Mouse (Mus musculus): Measurements from ENCODE around the gene 9630041A04Rik.

The 9630041A04Rik gene

DNA sequence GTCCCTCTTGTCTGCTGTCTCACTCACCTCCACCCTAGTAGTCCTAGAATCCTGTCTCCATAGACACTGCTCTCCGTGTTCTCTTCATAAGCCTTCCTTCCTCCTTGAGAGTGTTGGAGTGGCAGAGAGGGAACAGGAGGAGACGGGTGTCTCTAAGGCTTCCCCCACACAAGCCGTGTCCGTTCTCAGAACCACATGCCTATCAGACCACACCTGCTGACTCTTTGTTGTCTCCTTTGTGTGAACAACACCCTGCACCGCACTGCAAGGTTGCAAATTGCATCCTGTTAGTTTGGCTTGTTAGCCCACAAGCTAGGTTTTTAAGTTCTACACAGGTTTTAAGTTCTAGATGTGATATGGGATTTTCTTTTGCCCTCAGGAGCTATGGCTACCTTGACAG lies 57.7 kb downstream of the 9630041A04Rik start:
- no peak for DNase-seq

DNA sequence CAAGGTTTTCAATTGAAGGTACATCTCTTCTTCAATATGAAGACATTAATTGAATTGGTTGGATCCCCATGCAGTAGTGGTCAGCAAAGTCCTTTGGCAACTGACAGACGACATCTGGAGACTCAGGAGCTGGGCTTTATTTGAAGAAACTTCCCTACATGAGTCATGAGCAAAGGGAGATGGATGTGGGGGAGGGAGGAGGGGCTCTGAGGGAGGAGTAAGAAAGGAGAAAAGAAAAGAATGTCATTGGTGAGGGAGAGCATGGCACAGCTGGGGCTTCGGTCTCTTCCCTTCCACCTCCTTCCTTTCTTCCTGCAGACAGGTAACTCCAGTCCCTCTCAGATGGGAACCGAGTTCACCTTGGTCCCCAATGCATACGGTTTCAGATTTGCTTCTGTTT lies 61.2 kb downstream of the 9630041A04Rik start:
- no peak for DNase-seq

DNA sequence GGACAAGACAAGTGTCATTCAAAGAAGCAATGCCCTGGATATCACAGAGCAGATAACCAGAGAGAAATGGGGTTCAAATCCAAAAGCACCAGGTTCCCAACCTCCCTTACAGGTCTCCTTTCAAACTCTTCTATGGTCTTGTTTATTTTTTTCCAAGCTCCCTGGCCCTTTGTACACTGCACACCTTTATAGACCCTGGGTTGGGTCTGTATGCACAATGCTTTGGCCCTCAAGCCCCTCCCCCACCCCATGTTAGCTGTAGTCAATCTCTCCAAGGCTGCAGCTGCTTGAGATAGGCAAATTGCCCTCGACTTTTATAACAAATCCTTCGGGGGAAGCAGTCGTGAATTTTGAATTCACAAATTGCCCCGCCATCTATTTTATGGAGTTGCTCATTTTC lies 63.2 kb downstream of the 9630041A04Rik start:
- DNase-seq = no peak

DNA sequence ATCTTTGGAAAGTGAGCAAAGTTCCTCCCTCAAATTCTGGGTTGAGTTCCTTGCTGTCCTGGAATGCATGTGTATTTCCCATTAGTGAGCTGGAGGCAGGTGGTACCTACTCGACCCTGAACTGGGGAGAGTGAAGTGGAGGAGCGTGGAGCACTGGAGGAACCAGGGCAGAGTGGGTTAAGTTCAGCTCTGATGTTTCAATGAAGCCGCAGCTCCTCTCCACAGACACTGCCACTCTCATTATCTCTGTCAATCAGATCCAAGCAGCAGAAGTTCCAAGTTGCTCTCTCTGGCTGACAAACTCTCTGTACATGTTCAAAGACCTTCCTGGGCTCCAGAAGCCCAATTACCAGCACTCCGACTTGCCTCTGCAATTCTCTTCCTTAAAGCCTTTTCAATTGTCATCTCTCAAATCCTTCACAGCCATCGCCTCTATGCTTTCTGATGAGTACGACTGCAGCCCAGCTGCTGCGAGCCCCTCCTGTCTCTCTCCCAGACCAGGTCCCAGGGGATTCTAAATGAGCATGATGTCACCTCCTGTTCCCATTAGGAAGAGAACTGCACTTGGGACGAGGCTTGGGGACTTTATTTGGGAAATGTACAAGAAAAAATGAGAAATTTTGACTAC lies 72.4 kb downstream of the 9630041A04Rik start:
- peak; percentile 52 to 59 for DNase-seq

- peak in 1 of 2 experiments; percentile 36 for DNase-seq
These were observed 73.2 kb downstream of the 9630041A04Rik start for GRCm38 (mm10) chr9:101934887-101935286.

DNA sequence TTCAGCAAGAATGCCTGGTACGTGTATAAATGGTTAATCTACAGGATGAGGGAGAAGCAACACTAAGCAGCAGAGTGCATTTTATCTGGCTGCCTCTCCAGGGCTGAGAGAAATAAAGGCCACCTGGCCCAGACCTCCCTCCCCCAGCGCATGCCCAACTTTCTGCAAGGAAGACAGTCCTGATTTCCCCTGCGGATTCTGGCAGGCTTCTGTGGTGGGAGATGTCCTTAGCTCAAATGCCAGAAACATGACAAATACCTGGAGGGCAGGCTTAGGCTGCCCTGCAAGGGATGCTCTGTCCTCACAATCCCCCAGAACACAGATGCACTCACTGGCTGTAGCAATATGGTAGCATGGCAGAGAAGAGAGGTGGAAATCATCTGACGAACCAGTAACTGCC lies 76.4 kb downstream of the 9630041A04Rik start:
- DNase-seq = peak; percentile 82 to 90

- DNase-seq = peak; percentile 96 to 98
These were observed 77.4 kb downstream of the 9630041A04Rik start for GRCm38 (mm10) chr9:101939006-101939405.

DNA sequence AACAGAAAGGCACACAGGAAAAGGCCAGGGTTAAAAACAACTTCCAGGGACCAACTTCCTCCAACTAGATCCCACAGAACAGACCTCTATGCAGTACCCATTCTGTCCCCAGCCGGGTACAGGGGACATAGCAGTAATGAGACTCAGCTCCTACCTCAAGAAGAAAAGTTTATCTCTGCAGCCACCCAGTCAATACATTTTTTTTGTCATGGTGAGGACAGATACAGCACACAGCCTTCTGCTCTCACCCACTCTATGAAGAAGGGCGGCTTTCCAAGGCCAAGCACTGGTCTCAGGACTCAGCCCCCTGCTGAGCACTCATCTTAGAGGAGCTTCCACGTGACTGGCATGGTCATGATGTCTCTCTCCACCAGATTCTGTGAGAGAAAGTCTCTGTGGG lies 78.5 kb downstream of the 9630041A04Rik start:
- peak in 1 of 2 experiments; percentile 35 for DNase-seq

- no peak for DNase-seq
These were observed 80.5 kb downstream of the 9630041A04Rik start for GRCm38 (mm10) chr9:101942058-101942669.

- peak; percentile 66 to 77 for DNase-seq
These were observed 83.7 kb downstream of the 9630041A04Rik start for GRCm38 (mm10) chr9:101945326-101945725.

DNA sequence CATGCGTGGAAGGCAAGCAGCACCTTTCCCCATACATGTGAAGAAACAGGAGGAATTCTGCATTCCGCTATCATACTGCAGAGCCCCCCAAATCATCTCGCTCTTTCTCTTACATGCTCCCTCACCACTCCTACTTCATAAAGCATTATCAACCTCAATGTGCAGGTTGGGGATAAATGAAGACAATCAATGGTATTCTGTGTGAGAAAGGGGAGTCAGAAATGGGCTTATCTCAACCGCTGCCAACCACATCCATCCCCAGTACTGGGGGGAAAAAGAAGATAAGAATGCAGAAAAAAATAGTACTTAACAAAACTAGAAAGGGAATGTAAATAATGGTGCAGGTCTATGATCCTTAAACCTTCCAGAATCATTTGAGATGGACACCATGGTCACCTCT lies 84.2 kb downstream of the 9630041A04Rik start:
- no peak for DNase-seq

DNA sequence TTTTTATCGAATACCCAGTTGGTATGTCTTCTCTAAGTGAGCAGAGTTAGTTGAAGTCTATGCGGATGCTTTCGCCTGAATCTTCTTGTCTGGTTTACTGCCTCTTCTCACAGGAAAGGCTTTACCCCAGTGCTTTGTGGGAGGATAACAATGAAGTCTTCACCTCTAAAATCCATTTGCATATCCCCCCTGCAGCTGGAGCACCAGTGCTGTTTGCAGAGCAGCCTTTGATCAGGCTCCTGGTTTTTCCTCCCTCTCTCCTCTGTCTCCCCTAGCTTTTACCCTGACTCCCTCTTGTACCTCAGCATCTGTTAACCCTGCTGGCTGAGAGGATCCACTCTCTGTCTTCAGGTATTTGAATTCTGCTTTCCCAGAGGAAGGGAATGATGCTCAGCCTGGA lies 88.5 kb downstream of the 9630041A04Rik start:
- DNase-seq = no peak

GRCm38 (mm10) chr9:101954529-101954928 lies 92.9 kb downstream of the 9630041A04Rik start:
- no peak for DNase-seq

DNA sequence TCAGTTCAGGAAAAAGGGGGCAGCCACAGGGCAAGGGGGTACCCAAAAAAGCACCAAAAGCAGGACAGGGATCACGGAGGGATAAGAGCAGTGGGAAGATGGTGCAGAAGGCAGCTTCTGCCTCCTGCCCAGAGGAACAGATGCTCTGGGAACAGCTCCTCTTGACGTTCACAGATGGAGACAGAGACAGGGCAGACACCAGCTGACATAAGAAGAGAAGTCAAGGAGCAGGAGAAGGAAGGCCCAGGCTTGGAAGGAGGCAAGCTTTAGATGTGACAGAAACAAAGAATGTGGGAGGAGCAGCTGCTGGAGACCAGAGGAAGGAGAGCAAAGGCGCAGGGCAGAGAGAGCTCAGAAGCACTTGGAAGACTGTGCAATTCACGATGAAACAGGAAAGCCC lies 94.6 kb downstream of the 9630041A04Rik start:
- DNase-seq = peak; percentile 42 to 47

GRCm38 (mm10) chr9:101971806-101972205 lies 110.2 kb downstream of the 9630041A04Rik start:
- DNase-seq = peak; percentile 29 to 60

GRCm38 (mm10) chr9:101972314-101972713 lies 110.7 kb downstream of the 9630041A04Rik start:
- no peak for DNase-seq

GRCm38 (mm10) chr9:101976884-101977465 lies 115.3 kb downstream of the 9630041A04Rik start:
- DNase-seq = no peak

DNA sequence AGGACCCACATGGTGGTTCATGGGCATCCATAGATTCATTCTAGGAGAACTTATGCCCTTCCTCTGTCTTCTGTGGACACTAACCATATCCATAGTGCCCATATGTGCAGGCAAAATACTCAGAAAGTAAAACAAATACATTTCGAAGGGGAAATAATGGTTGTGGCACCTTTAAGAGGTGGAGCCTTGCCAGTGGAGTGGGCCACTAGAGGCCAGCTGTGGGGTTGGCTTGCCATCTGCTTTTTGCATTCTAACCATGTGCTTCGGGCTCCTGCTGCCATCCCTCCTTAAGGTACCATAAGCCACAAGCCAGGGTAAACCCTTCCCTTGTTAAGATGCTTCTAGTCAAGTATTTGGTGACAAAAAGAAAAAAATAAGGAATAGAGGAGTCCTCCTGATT lies 119.5 kb downstream of the 9630041A04Rik start:
- peak; percentile 55 to 56 for DNase-seq

- no peak for DNase-seq
These were observed 120.7 kb downstream of the 9630041A04Rik start for GRCm38 (mm10) chr9:101982378-101982777.

DNA sequence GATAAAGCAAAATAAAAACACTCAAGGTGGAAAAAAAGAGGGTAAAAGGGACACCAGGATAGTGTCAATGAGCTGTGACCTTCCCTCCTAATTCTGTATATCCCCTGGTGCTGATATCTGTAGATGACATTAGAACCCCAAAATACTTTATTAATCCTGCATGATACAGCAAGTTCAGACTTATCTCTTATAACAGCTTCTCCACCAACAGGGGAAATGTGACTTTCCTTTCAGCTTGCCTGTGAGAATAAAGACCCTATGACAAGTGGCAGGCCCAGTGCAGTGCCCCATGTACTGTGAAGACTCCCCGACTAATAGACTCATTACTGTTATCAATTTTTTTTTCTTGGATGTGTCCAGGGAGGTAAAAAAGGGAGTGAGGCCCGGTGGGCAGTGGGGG lies 125.3 kb downstream of the 9630041A04Rik start:
- no peak for DNase-seq

- peak; percentile 46 to 56 for DNase-seq
These were observed 128.4 kb downstream of the 9630041A04Rik start for GRCm38 (mm10) chr9:101990032-101990431.

- DNase-seq = no peak
These were observed 129.2 kb downstream of the 9630041A04Rik start for GRCm38 (mm10) chr9:101990836-101991235.
